Mouse (Mus musculus) lung, embryonic 14.5 days (tissue): ENCODE measurements around the gene Zmiz1. TPM values are rescaled to one million over a fixed set of nuclear protein-coding genes. Genes with fewer than 3 reads are reported as not detected.

Source experiments
- ATAC-seq: fragments of 200-750 bp; cut with Nextera tagmentation; 2 replicates; pipeline ENCODE4 v1.8.0; 2017; ENCODE audit warnings: mild to moderate bottlenecking, moderate TSS enrichment, moderate library complexity; ENCODE audit not compliant: insufficient read depth
- DNase-seq: peaks from one replicate; pipeline ENCODE4 v3.0.0-alpha.2; 2015
- H3K27ac ChIP-seq: fragments of 300-500 bp; sonication (generic); 2 replicates; pipeline ENCODE4 v1.5.1; 2014; ENCODE audit warnings: low read depth, mild to moderate bottlenecking, moderate library complexity
- H3K27me3 ChIP-seq: fragments of 300-500 bp; sonication (generic); 2 replicates; pipeline ENCODE4 v1.6.1; 2014; ENCODE audit warnings: low read length, control low read depth; ENCODE audit not compliant: insufficient read depth
- H3K36me3 ChIP-seq: fragments of 300-500 bp; sonication (generic); 2 replicates; pipeline ENCODE4 v1.6.1; 2014; ENCODE audit warnings: control low read depth; ENCODE audit not compliant: insufficient read depth
- H3K4me1 ChIP-seq: fragments of 300-500 bp; sonication (generic); 2 replicates; pipeline ENCODE4 v1.6.1; 2014; ENCODE audit warnings: antibody characterized with exemption, control low read depth; ENCODE audit not compliant: insufficient read depth
- H3K4me2 ChIP-seq: fragments of 300-500 bp; sonication (generic); 2 replicates; pipeline ENCODE4 v1.6.1; 2014; ENCODE audit warnings: mild to moderate bottlenecking
- H3K4me3 ChIP-seq: fragments of 300-500 bp; sonication (generic); 2 replicates; pipeline ENCODE4 v1.5.1; 2014; ENCODE audit warnings: low read depth, low read length
- H3K9ac ChIP-seq: fragments of 300-500 bp; sonication (generic); 2 replicates; pipeline ENCODE4 v1.6.1; 2014
- H3K9me3 ChIP-seq: fragments of 300-500 bp; sonication (generic); 2 replicates; pipeline ENCODE4 v1.6.1; 2016; ENCODE audit warnings: low read depth, low read length, control low read depth
- CTCF ChIP-seq: IDR thresholded peaks from 2 replicates; pipeline ENCODE4 v1.5.1; 2016; ENCODE audit warnings: antibody characterized with exemption, low read depth
- WGBS: fragments of 180-500 bp; shearing (Covaris S2); extraction: QIAGEN DNeasy Blood & Tissue Kit; methylation state at CpG from one replicate; pipeline ENCODE4 v1.1.7; 2014; 5-methylcytosine and 5-hydroxymethylcytosine counted together
- polyA plus RNA-seq: library from polyadenylated mRNA; unstranded; fragments of >200 nt; fragmentation: Nextera tagmentation; extraction: Ambion mirVana; gene quantifications from 2 replicates; pipeline ENCODE4 v1.2.1, GENCODE M21; 2014

Zmiz1 gene
- polyA plus RNA-seq, 1 experiment from 2014 or later, result 33.5 TPM

DNA sequence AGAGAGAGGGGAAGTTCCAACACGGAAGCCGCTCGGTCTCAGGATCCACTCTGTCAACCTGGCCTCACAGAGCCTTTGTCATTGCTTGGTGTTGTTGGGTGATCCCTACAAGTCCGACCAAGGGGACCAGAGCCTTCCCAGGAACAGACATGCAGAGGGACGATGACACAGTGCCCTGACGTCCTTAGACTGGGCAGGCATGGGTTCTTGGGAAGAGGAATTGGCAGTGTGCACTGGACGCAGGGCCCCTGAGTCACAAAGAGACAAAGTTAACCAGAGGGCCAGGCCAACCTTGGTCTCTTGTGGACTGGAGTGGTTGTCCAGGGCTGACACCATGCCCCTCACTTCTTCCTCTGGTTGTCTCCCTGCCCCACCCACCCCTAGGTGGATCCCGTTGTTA is 67.9 kb downstream of the Zmiz1 start:
- Histone ChIP-seq H3K4me3 (no peak overlapping the region), H3K9ac (no peak overlapping the region), H3K27ac (no peak overlapping the region), H3K4me2 (no peak overlapping the region), H3K27me3 (no peaks in the 10 kb centered on the region), H3K36me3 (no peaks in the 10 kb centered on the region), H3K9me3 (no peaks in the 10 kb centered on the region), H3K4me1 (peaks cover 19% of the 10 kb centered on the region)
- DNase-seq (no peak), ATAC-seq (no peak)
- WGBS, result 86% methylated on average over 8 of the region's 8 CpGs
- no peak for TF ChIP-seq CTCF

DNA sequence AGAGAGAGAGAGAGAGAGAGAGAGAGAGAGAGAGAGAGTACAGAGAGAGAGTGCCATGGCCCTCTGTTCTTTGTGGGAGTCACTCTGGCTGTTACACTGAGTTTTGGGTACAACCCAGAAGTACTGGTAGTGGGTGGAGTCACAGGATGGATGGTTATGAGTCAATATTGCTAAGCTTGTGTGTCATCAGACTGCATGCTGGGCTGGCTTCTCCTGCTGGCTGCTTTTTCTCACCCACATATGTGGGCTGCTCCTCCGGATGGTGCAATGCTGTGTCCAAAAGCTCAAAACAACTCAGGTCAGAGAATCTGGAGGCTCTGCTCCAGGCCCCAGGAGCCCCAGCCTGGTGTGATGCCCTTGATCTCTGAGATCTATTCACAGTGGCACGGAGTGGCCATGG is 68.3 kb downstream of the Zmiz1 start:
- TF ChIP-seq CTCF, result no peak
- no peak for DNase-seq
- no peak for ATAC-seq
- Histone ChIP-seq H3K9ac (no peak overlapping the region), H3K4me1 (peaks cover 17% of the 10 kb centered on the region), H3K36me3 (no peaks in the 10 kb centered on the region), H3K4me3 (no peak overlapping the region), H3K27ac (no peak overlapping the region), H3K4me2 (no peak overlapping the region), H3K27me3 (no peaks in the 10 kb centered on the region), H3K9me3 (no peaks in the 10 kb centered on the region)
- WGBS, result 66% methylated on average over 2 of the region's 2 CpGs

DNA sequence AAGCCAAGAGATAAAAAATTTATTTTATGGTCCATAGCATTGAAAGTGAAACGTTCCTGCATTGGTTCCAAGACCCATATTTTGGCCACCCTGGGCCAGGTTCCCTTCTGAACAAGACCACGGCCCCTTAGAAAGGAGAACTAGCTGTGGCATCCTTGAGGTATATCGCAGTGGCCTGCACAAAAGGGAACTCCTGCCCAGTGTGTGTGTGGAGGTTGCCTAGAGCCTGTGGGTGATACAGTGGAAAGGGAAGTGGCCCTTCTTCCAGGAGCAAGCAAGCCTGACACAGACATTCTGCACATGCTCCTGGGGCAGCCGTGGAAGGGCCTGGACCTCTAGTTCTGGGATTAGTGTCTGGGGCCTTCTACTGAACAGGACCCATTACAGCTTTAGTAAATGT is 71.4 kb downstream of the Zmiz1 start:
- Histone ChIP-seq H3K36me3 (peaks cover under 1% of the 10 kb centered on the region; the same call in 1 of the 2 replicates), H3K4me3 (no peak overlapping the region), H3K4me1 (peaks cover 31% of the 10 kb centered on the region), H3K9ac (no peak overlapping the region), H3K9me3 (no peaks in the 10 kb centered on the region), H3K27me3 (no peaks in the 10 kb centered on the region), H3K4me2 (no peak overlapping the region), H3K27ac (no peak overlapping the region)
- WGBS, result 89% methylated on average over 4 of the region's 4 CpGs
- ATAC-seq (no peak), DNase-seq (no peak)
- TF ChIP-seq CTCF, result no peak

DNA sequence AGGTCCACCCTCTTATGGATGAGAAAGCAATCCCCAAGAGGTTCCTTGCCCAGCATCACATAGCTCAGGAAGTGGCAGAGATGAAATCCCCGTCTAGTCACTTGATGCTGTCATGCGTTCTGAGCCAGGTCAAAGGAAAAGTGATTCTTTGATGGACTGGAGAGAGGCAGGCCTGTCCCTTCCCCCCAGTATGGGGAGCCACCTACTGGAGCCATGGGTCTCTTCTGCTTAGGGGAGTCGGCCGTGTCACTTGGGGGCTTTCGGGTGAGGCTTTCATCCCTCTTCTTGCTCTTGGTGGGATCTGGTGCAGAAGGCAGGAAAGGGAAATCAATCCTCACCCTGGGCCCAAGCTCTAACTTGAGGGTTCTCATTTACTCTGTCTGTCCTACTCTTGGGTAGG is 71.8 kb downstream of the Zmiz1 start:
- no peak overlapping the region for H3K27ac ChIP-seq
- peaks cover 32% of the 10 kb centered on the region for H3K4me1 ChIP-seq
- H3K36me3 ChIP-seq, result peaks cover 6% of the 10 kb centered on the region; the same call in 1 of the 2 replicates
- 0 out of 2 replicates have a peak, but pooled peaks have one; percentile 8 for TF ChIP-seq CTCF
- WGBS, result 67% methylated on average over 5 of the region's 5 CpGs
- no peaks in the 10 kb centered on the region for H3K9me3 ChIP-seq
- H3K4me2 ChIP-seq, result no peak overlapping the region
- ATAC-seq, result no peak
- no peak overlapping the region for H3K4me3 ChIP-seq
- no peaks in the 10 kb centered on the region for H3K27me3 ChIP-seq
- no peak for DNase-seq
- no peak overlapping the region for H3K9ac ChIP-seq

DNA sequence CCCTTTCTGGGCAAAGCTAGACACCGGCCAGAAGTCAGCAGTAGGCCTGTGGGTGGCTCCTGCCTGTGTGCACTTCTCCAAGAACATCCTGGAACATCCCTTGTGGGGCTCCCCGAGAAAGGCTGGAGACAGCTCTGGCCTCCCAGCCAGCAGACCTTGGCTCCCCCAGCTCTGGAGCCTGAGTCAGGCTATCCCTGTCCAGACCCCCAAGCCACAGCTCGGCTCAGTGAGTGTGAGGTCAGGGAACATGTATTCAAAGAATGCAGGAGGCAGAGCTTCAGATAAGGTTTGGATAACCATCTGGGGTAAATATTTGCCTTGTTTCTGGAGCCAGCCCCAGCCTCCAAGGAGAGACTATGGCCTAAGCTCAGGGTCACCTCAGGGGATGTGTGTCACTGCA is 74.0 kb downstream of the Zmiz1 start:
- DNase-seq (peak; percentile 58), ATAC-seq (peak; percentile 61)
- H3K9ac ChIP-seq, result no peak overlapping the region
- 21% methylated on average over 3 of the region's 3 CpGs for WGBS
- no peak overlapping the region for H3K4me2 ChIP-seq
- TF ChIP-seq CTCF, result no peak
- H3K27ac ChIP-seq, result peak overlapping the region; percentile 65
- H3K9me3 ChIP-seq, result no peaks in the 10 kb centered on the region
- H3K36me3 ChIP-seq, result peaks cover 16% of the 10 kb centered on the region
- no peaks in the 10 kb centered on the region for H3K27me3 ChIP-seq
- H3K4me1 ChIP-seq, result peaks cover 32% of the 10 kb centered on the region
- no peak overlapping the region for H3K4me3 ChIP-seq

DNA sequence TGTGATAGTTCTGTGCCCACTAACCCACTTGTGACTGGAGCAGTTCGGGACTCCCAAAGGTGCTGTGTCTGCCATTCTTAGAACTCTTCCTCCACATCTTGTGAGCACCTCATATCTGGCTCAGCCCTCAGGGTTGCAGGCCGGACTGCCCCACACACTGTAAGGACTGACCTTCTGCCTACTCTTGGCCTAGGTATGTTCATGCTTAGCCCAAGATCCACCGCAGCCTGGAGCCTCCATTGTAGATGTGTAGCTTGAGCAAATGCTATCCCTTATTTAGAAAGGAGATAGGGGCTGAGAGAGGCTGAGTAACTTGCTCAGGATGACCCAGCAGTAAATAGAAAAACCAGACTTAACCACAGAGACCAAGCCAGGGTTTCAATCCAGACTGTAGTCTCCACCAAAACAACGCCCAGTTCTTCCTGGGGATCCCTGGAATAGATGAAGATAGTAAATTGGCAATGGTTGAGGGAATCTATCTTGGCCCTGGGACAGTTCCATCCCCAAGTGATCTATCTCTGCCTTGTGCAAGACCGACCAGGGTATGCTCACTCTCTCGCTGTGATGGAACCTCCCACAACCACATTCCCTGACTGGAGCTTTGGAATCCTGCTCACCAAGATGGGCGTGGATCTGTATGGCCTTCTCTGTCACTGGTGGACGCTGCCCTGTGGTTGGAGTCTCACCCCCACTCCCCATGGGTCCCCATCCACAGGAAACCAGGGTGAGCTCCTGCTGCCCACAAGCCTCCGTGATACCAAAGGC is 74.8 kb downstream of the Zmiz1 start:
- no peak for ATAC-seq
- H3K27me3 ChIP-seq, result no peaks in the 10 kb centered on the region
- DNase-seq, result peak; percentile 50
- TF ChIP-seq CTCF, result no peak
- WGBS, result 59% methylated on average over 9 of the region's 9 CpGs
- no peak overlapping the region for H3K4me2 ChIP-seq
- no peaks in the 10 kb centered on the region for H3K9me3 ChIP-seq
- no peak overlapping the region; the same call in 1 of the 2 replicates for H3K9ac ChIP-seq
- H3K4me3 ChIP-seq, result no peak overlapping the region
- peaks cover 32% of the 10 kb centered on the region for H3K4me1 ChIP-seq
- peaks cover 20% of the 10 kb centered on the region for H3K36me3 ChIP-seq
- peak overlapping the region; percentile 72; the same call in 1 of the 2 replicates for H3K27ac ChIP-seq

DNA sequence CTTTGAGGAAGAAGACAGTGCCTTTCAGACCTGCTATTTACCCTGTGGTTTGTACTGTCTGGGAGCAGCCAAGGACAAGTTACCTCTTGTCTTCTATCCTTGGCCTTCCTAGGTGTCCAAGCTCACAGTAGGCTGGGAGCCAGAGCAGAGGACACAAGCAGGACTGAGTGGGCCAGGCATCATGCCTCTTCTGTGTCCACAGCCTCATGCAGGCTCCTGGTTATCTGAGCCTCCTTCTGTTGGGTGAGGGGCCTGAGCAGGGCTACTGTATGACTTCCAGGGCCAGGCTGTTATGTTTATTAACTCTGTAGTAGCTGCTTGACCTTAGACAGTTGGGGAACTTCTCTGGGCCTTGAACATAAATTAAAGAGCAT is 75.4 kb downstream of the Zmiz1 start:
- DNase-seq (no peak), ATAC-seq (no peak)
- peak overlapping the region; percentile 72; the same call in 1 of the 2 replicates for H3K27ac ChIP-seq
- no peaks in the 10 kb centered on the region for H3K27me3 ChIP-seq
- no peaks in the 10 kb centered on the region for H3K9me3 ChIP-seq
- no peak for TF ChIP-seq CTCF
- H3K9ac ChIP-seq, result no peak overlapping the region; the same call in 1 of the 2 replicates
- peaks cover 32% of the 10 kb centered on the region for H3K4me1 ChIP-seq
- no peak overlapping the region for H3K4me2 ChIP-seq
- H3K36me3 ChIP-seq, result peaks cover 26% of the 10 kb centered on the region
- no peak overlapping the region for H3K4me3 ChIP-seq
